Mouse (Mus musculus): ENCODE data around the gene Spag9. TPM values are rescaled to one million over a fixed set of nuclear protein-coding genes. Genes with fewer than 3 reads are reported as not detected.
A peak's percentile ranks its signal among the peaks of the same experiment; 100 is the strongest.
"Not testable (repeated sequence)": the region's sequence is repeated elsewhere in the genome, so short reads cannot be mapped to it uniquely, and the experiment has no call there.

Spag9 gene
- total RNA-seq, 2 experiments from 2014 or later = 139 to 146 TPM

- no peak for DNase-seq
Measured at GRCm38 (mm10) chr11:93987026-93987425, 8.9 kb upstream of the Spag9 start.

GRCm38 (mm10) chr11:93987625-93988327, 8.1 kb upstream of the Spag9 start:
- DNase-seq = peak; percentile 48

GRCm38 (mm10) chr11:93988328-93989062, 7.4 kb upstream of the Spag9 start:
- DNase-seq = peak; percentile 50

GRCm38 (mm10) chr11:93994531-93994930, 1.4 kb upstream of the Spag9 start:
- no peak for DNase-seq

DNA sequence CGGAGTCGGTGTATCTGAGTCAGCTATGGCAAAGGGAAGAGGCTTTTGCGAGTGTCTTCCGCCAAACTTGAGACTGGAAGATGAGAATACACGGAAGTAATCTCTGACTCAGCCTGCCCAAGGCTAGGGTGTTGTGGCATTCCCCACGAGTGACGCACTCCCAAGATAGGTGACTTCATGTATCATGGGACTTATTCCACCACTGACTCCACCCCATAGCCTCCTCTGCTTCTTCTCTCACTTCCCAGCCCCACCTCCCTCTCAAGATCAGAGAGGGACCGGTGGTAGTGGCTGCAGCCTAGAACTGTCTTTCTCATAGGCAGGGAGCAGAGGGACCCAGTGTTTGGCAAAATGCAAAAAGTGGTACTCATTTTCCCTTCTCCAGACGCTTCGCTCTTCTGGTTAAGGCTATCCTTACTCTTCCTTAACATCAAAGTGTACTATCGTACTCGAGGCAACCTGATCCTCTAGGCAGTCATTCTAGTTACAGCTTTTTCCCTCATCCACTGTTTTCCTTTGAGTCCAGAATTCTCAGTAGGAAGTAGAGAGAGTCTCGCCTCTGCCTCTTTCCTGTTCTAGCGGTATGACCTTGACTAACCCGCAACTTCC, 676 bp upstream of the Spag9 start:
- DNase-seq = peak; percentile 86

- peak; percentile 52 for DNase-seq
Measured at GRCm38 (mm10) chr11:93996306-93997140, 632 bp downstream of the Spag9 start.

- peak; percentile 46 for DNase-seq
Measured at GRCm38 (mm10) chr11:93997141-93997775, 1.4 kb downstream of the Spag9 start.

DNA sequence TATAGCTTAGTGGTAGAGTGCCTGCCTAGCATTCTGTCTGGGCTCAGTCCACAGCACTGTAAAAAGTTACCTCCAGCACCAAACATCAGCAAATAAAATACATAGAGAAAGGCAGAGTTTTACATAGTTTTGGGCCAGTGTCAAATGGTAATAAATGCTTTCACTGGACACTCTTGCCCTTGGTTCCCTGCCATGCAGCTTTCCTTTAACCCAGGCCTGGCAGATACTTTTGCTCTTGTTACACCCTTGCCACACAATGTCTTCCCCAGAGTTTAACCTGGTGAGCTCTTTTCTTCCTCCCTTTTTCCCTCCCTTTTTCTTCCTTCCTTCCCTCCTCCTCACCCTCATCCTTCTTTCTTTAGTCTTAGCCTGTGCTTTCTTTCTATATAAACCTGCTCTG, 3.4 kb downstream of the Spag9 start:
- no peak for DNase-seq

DNA sequence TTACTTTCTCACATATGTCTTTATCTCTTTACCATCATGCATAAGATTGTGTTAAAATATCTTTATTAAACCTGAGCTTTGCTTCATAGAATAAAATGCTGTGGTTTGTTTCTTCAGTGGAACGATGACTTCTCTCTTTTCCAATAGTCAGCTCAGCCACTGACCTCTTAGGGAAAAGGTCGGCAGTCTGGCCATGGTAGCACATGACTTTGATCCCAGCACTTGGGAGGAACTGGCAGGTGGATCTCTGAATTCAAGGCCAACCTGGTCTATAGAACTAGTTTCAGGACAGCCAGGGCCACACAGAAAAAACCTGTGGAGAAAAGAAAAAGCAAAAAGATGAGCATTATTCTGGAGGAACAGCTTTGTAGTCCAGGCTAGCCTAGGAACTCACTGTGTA, 7.5 kb downstream of the Spag9 start:
- no peak for DNase-seq

GRCm38 (mm10) chr11:94019091-94019490, 23.2 kb downstream of the Spag9 start:
- no peak for DNase-seq

DNA sequence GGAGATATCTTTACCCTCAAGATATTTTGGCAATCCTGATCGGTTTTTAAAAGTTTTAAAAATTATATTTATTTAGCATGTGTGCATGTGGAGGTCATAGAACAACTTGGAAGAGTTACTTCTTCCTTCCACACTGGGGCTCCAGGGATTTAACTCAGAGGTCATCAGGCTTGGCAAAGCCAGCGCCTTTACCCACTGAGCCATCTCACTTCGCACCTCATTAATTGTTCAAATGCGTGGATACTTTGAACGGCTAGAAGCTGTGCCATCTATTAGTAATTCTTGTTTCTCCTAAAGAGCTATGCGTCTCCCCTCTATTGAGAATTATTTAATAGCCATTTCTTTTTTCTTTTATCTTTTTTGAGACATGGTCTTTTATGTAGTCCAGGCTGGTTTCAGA, 24.5 kb downstream of the Spag9 start:
- no peak for DNase-seq

DNA sequence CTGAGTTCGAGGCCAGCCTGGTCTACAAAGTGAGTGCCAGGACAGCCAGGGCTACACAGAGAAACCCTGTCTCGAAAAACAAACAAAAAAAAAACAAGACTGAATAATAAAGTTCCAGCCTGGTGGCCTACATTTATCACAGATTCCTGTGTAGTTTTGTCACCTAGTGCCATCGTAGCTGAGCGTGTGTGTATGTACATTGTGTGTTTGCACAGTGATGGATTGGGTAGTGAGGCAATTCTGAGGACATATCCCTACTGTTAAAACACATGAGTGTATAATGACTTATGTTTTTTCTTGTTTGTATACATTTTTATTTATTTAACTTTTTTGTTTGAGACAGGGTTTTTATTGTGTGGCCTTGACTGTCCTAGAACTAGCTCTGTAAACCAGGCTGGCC, 30.4 kb downstream of the Spag9 start:
- DNase-seq = no peak

DNA sequence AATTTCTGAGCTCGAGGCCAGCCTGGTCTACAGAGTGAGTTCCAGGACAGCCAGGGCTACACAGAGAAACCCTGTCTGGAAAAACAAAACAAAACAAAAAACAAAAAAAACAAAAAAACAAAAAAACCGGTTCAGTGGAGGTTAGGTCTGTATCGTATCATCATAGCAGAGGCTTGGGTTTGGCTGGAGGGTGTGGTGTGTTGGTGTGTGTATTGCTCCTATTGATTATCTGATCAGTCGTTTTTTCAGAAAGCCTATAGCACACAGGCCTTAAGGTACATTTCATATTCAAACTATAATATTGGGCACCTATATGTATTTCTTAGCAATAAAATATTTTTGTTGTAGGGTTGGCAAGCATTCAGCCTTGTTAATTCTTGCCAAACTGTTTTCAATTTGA, 36.2 kb downstream of the Spag9 start:
- no peak for DNase-seq

- no peak for DNase-seq
Measured at GRCm38 (mm10) chr11:94032971-94033370, 37.1 kb downstream of the Spag9 start.

DNA sequence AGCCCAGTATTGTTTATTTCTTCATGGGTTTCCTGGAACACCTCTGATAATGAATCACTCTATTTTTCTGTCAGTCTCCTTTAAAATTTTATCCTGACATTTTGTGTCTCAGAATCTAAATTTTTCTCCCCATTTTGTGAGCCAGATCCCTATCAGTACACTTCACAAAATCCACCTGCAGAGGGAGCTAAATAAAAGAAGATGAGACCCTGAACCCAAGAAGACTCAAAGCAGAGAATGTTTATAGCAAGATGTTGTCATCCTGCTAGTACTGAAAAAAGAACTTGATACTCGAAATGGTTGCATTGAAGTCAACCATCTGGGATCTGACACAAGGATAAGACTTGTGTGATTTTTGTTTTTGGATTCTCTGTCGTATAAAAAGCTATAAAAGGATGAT, 40.1 kb downstream of the Spag9 start:
- DNase-seq = no peak

GRCm38 (mm10) chr11:94041475-94041874, 45.6 kb downstream of the Spag9 start:
- no peak for DNase-seq

GRCm38 (mm10) chr11:94042301-94042700, 46.4 kb downstream of the Spag9 start:
- DNase-seq = not testable (repeated sequence)

DNA sequence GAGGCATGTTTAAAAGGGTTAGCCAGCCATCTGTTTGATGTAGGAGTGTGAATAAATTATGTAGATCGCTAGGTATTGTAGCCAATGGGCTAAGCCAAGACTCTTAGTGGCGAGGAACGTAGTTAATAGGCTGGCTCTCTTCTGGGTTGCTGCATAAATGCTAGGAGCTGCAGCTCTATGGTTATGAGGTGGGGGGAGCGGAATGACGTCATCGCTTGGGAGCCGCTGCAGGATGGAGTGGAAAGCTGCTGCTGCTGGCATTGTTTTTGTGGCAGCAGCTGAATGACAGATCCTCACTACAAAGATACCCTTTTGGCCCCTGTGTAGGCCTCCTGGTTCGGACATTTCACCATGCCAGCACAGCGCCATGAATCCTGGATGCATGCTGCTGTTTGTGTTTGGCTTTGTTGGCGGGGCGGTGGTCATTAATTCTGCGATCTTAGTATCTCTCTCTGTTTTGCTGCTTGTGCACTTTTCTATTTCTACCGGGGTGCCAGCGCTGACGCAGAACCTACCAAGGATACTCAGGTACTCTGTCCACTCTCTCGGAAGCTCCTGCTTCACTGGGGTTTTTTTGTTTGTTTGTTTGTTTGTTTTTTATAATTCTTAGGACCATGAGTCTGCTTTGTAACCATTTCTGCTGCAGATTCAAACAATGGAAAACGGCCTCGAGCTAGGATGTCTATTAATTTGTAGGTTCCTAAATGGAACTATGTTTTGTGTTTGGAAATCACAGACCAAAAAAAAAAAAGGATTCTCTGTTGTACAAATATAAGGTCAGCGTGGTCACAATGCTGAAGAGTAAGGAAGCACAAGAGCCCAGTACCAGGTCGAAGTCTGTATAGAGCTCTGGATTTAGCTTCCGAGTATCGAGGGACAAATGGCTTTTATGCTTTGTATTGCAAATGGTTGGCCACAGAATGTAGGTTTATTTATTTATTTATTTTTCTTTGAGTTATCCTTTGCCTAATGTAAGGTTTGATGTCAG, 48.4 kb downstream of the Spag9 start:
- peak; percentile 87 for DNase-seq

DNA sequence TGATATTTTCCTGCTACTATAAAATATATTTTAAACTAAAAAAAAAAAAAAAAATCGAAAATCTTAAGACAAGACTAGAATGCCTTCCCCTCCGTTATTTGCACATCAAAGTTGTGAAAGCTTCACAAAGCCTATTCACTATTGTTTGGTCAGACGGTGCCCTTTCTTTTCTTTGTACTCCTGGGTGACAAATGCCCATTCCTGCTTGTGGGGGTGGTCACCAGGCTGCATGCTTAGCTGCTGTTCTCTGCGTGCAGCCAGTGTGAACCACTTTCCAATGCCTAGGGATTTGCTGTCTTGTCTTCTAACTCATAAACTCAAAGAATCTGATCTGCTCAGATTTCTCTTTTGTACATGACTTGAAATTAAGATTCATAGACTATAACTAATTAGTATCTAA, 49.1 kb downstream of the Spag9 start:
- no peak for DNase-seq

DNA sequence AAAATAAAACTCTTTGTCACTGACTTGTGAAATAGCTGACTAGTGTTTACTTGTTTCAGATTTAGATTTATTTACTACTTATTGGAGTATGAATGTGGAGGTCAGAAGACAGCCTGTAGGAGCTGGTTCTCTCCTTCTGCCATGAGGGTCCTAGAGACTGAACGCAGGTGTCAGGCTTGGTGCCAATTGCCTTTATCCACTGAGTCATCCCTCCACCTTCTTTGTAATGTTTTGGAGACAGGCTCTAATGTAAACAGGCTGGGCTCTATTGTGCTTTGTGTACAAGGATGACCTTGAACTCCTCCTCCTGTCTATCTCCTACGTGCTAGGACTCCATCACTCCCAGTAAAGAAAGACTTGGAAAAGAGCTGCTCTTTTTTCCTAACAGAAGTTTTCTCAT, 51.4 kb downstream of the Spag9 start:
- DNase-seq = no peak

DNA sequence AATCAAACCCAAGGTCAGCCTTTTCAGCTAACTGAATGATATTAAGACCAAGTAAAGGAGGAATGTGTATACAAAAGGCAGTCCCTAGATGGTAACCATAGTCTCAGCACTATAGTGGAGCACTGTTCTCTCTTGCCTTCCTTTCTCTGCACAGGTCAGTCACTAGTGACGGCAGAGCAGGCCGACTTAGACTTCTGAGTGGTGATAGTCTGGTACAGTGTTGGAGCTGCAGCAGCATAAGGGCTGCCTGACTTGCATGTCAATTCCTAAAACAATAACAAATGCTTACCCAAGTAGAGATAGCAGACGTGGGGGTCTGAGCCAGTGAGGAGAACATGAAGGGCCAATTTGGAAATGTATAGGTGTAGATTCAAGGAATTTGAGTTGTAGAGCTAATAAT, 58.3 kb downstream of the Spag9 start:
- no peak for DNase-seq
